Mouse (Mus musculus) myocyte (in vitro differentiated cells): Measurements from ENCODE around the gene Ppp1r8.

Source experiments
- CEBPB ChIP-seq: IDR thresholded peaks from 2 replicates; pipeline ENCODE4 v1.6.1; 2011; ENCODE audit warnings: mild to moderate bottlenecking, moderate library complexity; ENCODE audit not compliant: poor library complexity, insufficient read depth, severe bottlenecking
- E2F4 ChIP-seq: IDR thresholded peaks from one replicate; pipeline ENCODE4 v1.6.1; 2011; ENCODE audit warnings: mild to moderate bottlenecking, control low read depth, moderate library complexity; ENCODE audit not compliant: insufficient read depth
- MAX ChIP-seq: IDR thresholded peaks from one replicate; pipeline ENCODE4 v1.6.1; 2011; ENCODE audit warnings: low read depth, mild to moderate bottlenecking, control low read depth
- MYOD1 ChIP-seq, 3 experiments: IDR thresholded peaks; one replicate each; pipeline ENCODE4 v1.6.1; 2011; ENCODE audit warnings: control low read depth in 2 of 3, low read depth in 2 of 3, mild to moderate bottlenecking in 2 of 3, moderate library complexity in 1 of 3; ENCODE audit not compliant: insufficient read length in 2 of 3, control insufficient read depth in 1 of 3
- MYOG ChIP-seq, 3 experiments: IDR thresholded peaks; one replicate each; pipeline ENCODE4 v1.6.1; 2011; ENCODE audit warnings: control low read depth in 2 of 3, low read depth in 2 of 3, mild to moderate bottlenecking in 2 of 3; ENCODE audit not compliant: insufficient read length in 2 of 3, control insufficient read depth in 1 of 3, insufficient read depth in 1 of 3
- POLR2A ChIP-seq: IDR thresholded peaks from one replicate; pipeline ENCODE4 v1.6.1; 2011; ENCODE audit warnings: low read depth, mild to moderate bottlenecking, control low read depth, moderate library complexity; ENCODE audit not compliant: insufficient read length
- POLR2AphosphoS2 ChIP-seq: IDR thresholded peaks from one replicate; pipeline ENCODE4 v1.6.1; 2011; ENCODE audit warnings: low read depth, control low read depth; ENCODE audit not compliant: insufficient read length
- REST ChIP-seq: IDR thresholded peaks from one replicate; pipeline ENCODE4 v1.6.1; 2011; ENCODE audit warnings: mild to moderate bottlenecking, control low read depth, moderate library complexity; ENCODE audit not compliant: insufficient read depth, insufficient read length
- SRF ChIP-seq: IDR thresholded peaks from one replicate; pipeline ENCODE4 v1.6.1; 2011; ENCODE audit warnings: low read depth; ENCODE audit not compliant: control insufficient read depth, insufficient read length
- TCF12 ChIP-seq: IDR thresholded peaks from one replicate; pipeline ENCODE4 v1.6.1; 2011; ENCODE audit warnings: mild to moderate bottlenecking, control low read depth; ENCODE audit not compliant: poor library complexity, insufficient read depth, severe bottlenecking
- TCF3 ChIP-seq: IDR thresholded peaks from one replicate; pipeline ENCODE4 v1.6.1; 2011; ENCODE audit warnings: low read depth, control low read depth; ENCODE audit not compliant: insufficient read length
- USF1 ChIP-seq: IDR thresholded peaks from one replicate; pipeline ENCODE4 v1.6.1; 2011; ENCODE audit warnings: low read depth, mild to moderate bottlenecking, control low read depth, moderate library complexity

- TF ChIP-seq MYOD1 (IDR thresholded peaks at IDR 0.05; ENCODE audit: control insufficient read depth in 1 of 3, insufficient read length in 2 of 3, low read depth in 2 of 3), result no peak
- TF ChIP-seq TCF3, result no peak
- TF ChIP-seq POLR2A, result no peak
- TF ChIP-seq E2F4, result no peak
- TF ChIP-seq CEBPB, result no peak
- no peak for TF ChIP-seq POLR2AphosphoS2
- no peak for TF ChIP-seq SRF
- TF ChIP-seq TCF12, result no peak
- TF ChIP-seq MYOG (IDR thresholded peaks at IDR 0.05; ENCODE audit: control insufficient read depth in 1 of 3, insufficient read depth in 1 of 3, insufficient read length in 2 of 3, low read depth in 2 of 3), result no peak
- TF ChIP-seq MAX, result no peak
- no peak for TF ChIP-seq USF1
- no peak for TF ChIP-seq REST
Observed at GRCm38 (mm10) chr4:132806620-132807191, 36.3 kb downstream of the Ppp1r8 start.
